Mouse (Mus musculus) layer of hippocampus, adult 9-10 months (tissue): ENCODE results near the gene Ank.

Source experiments
- DNase-seq: peaks from one replicate; pipeline ENCODE4 v3.0.0; 2022; ENCODE audit warnings: low spot score

Ank gene

GRCm38 (mm10) chr15:27497300-27497997 lies 31.0 kb downstream of the Ank start:
- no peak for DNase-seq

GRCm38 (mm10) chr15:27498078-27498477 lies 31.6 kb downstream of the Ank start:
- DNase-seq, result no peak

GRCm38 (mm10) chr15:27500390-27500789 lies 33.9 kb downstream of the Ank start:
- DNase-seq, result no peak

GRCm38 (mm10) chr15:27502338-27502737 lies 35.9 kb downstream of the Ank start:
- DNase-seq, result no peak

- no peak for DNase-seq
Observed at GRCm38 (mm10) chr15:27503221-27503620, 36.7 kb downstream of the Ank start.

- no peak for DNase-seq
Observed at GRCm38 (mm10) chr15:27503801-27504730, 37.6 kb downstream of the Ank start.

GRCm38 (mm10) chr15:27506127-27506886 lies 39.8 kb downstream of the Ank start:
- DNase-seq, result no peak

- no peak for DNase-seq
Observed at GRCm38 (mm10) chr15:27506893-27507596, 40.6 kb downstream of the Ank start.

GRCm38 (mm10) chr15:27508169-27508568 lies 41.7 kb downstream of the Ank start:
- no peak for DNase-seq

GRCm38 (mm10) chr15:27508982-27509381 lies 42.5 kb downstream of the Ank start:
- DNase-seq, result no peak

GRCm38 (mm10) chr15:27516927-27517326 lies 50.5 kb downstream of the Ank start:
- no peak for DNase-seq

- DNase-seq, result no peak
Observed at GRCm38 (mm10) chr15:27518026-27518425, 51.5 kb downstream of the Ank start.

GRCm38 (mm10) chr15:27519857-27520256 lies 53.4 kb downstream of the Ank start:
- DNase-seq, result no peak

GRCm38 (mm10) chr15:27525233-27526005 lies 58.9 kb downstream of the Ank start:
- no peak for DNase-seq

- no peak for DNase-seq
Observed at GRCm38 (mm10) chr15:27528896-27529295, 62.4 kb downstream of the Ank start.

- no peak for DNase-seq
Observed at GRCm38 (mm10) chr15:27530023-27530422, 63.5 kb downstream of the Ank start.

- DNase-seq, result no peak
Observed at GRCm38 (mm10) chr15:27533036-27533435, 66.6 kb downstream of the Ank start.

- no peak for DNase-seq
Observed at GRCm38 (mm10) chr15:27535681-27536080, 69.2 kb downstream of the Ank start.

GRCm38 (mm10) chr15:27536186-27536585 lies 69.7 kb downstream of the Ank start:
- DNase-seq, result no peak

GRCm38 (mm10) chr15:27536771-27537170 lies 70.3 kb downstream of the Ank start:
- no peak for DNase-seq
